Mouse (Mus musculus): ENCODE measurements at regions not wholly inside any gene's neighbourhood (a gene's known extent, or its start where the extent isn't known, plus 50 kb on each side); places are given as distances from the start of the nearest gene placed in this dataset.

- H3K27me3 ChIP-seq (ENCODE audit: control insufficient read depth, insufficient read depth, low read length): peaks cover 10% of the 10 kb centered on the region; the same call in 1 of the 2 replicates
- no peaks in the 10 kb centered on the region for H3K36me3 ChIP-seq (ENCODE audit: control insufficient read depth, insufficient read depth, low read length)
- no peak overlapping the region for H3K27ac ChIP-seq (replicated peaks; ENCODE audit: low read depth, low read length)
- H3K9me3 ChIP-seq (ENCODE audit: control insufficient read depth, low read length): no peaks in the 10 kb centered on the region
- 93% methylated on average over 9 of the region's 9 CpGs for WGBS
- no peak overlapping the region for H3K4me2 ChIP-seq (ENCODE audit: low read length)
- H3K4me3 ChIP-seq (replicated peaks; ENCODE audit: low read depth, low read length): no peak overlapping the region
- peaks cover 6% of the 10 kb centered on the region for H3K4me1 ChIP-seq (ENCODE audit: control insufficient read depth, insufficient read depth, low read length)
- ATAC-seq (ENCODE audit: low FRiP score, low TSS enrichment): no peak
- DNase-seq: no peak
- no peak overlapping the region for H3K9ac ChIP-seq (replicated peaks; ENCODE audit: low read length)
Measured at GRCm38 (mm10) chr16:30013943-30014342, 50.2 kb upstream of the Hes1 start.
